In the genomic region with DNA sequence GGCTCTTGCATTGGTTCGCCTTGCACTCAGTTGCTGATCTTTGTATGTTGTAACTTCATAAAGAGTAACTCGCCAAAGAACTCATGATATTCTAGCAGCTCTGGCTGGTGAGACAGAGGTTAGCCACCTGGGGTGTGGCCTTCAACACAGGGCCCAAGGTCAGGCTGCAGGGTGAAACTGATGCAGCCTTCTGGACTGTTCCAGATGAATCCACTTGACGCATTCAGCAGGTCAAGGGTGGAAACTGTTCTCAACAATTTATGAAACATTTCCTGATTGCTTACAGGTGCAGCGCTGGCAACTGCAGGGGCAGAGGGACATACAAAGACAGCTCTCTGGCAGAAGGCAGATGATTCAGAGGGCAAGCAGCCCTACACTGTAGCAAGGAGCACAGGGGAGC, we compare ENCODE assay signal across 17 mouse cellular contexts. TPM values are rescaled to one million over a fixed set of nuclear protein-coding genes. Genes with fewer than 3 reads are reported as not detected.
DNase-seq lines count a peak whose midpoint lies in the region; ATAC-seq and TF ChIP-seq lines count a peak whose summit lies in the region.
"Had no signal": no experiment of that assay in that cellular context is flagged by ENCODE, and none has a peak within 500 bp of the region (broad histone marks: within the 10 kb centered on the region; RNA-seq: fewer than 3 reads in every experiment).

No protein-coding gene starts in this region.

- DNase-seq in heart, embryonic 10.5 days (ENCODE audit: low spot score) = no peak
- DNase-seq in heart, adult 18-20 months = no peak
- DNase-seq in midbrain, embryonic 10.5 days (ENCODE audit: low spot score) = no peak
- DNase-seq in midbrain, postnatal 0 days (ENCODE audit: low spot score) = no peak
- no peak for DNase-seq in stomach, postnatal 0 days (ENCODE audit: low spot score)
- DNase-seq in embryo, embryonic 9.5 days (ENCODE audit: extremely low spot score) = no peak
- DNase-seq in urinary bladder, postnatal 14 days (ENCODE audit: low spot score) = no peak
- DNase-seq: cerebellum, adult 9-11 months; gastrocnemius, postnatal 25 days; kidney, postnatal 25 days; layer of hippocampus, postnatal 36 days had no signal

- no peak overlapping the region for H3K9ac ChIP-seq in midbrain, postnatal 0 days (replicated peaks; ENCODE audit: low read length, poor library complexity, severe bottlenecking)
- H3K9ac ChIP-seq in intestine, embryonic 16.5 days (ENCODE audit: low read depth, low read length) = no peak overlapping the region
- no peak overlapping the region for H3K9ac ChIP-seq in stomach, postnatal 0 days (ENCODE audit: low read length)
- H3K9ac ChIP-seq: embryonic facial prominence, embryonic 13.5 days; heart, embryonic 15.5 days; liver, embryonic 15.5 days had no signal

- 88% methylated on average over 4 of the region's 4 CpGs for WGBS in heart, embryonic 10.5 days
- WGBS in midbrain, embryonic 10.5 days = 88% methylated on average over 4 of the region's 4 CpGs
- 96% methylated on average over 4 of the region's 4 CpGs for WGBS in midbrain, postnatal 0 days
- WGBS in intestine, embryonic 16.5 days = 73% methylated on average over 4 of the region's 4 CpGs
- 90% methylated on average over 4 of the region's 4 CpGs for WGBS in stomach, postnatal 0 days

- peaks cover 52% of the 10 kb centered on the region for H3K36me3 ChIP-seq in heart, embryonic 10.5 days
- H3K36me3 ChIP-seq in midbrain, embryonic 10.5 days = peaks cover 60% of the 10 kb centered on the region
- H3K36me3 ChIP-seq in midbrain, postnatal 0 days (ENCODE audit: insufficient read depth, low read length) = peaks cover 19% of the 10 kb centered on the region
- H3K36me3 ChIP-seq in intestine, embryonic 16.5 days (ENCODE audit: control insufficient read depth, insufficient read depth, low read length) = peaks cover 9% of the 10 kb centered on the region
- 0 out of 2 replicates have a peak, but pooled peaks cover 5% of the 10 kb centered on the region for H3K36me3 ChIP-seq in stomach, postnatal 0 days (ENCODE audit: control insufficient read depth, insufficient read depth, low read length)

- no peak for TF ChIP-seq EP300 in stomach, postnatal 0 days (optimal IDR thresholded peaks at IDR 0.05)

- no peak overlapping the region for H3K4me3 ChIP-seq in heart, embryonic 10.5 days
- H3K4me3 ChIP-seq in midbrain, embryonic 10.5 days = no peak overlapping the region
- H3K4me3 ChIP-seq in midbrain, postnatal 0 days (ENCODE audit: low read depth, low read length) = no peak overlapping the region
- no peak overlapping the region for H3K4me3 ChIP-seq in intestine, embryonic 16.5 days (ENCODE audit: low read length)
- H3K4me3 ChIP-seq in stomach, postnatal 0 days (ENCODE audit: low read depth, low read length) = no peak overlapping the region
- H3K4me3 ChIP-seq: embryonic facial prominence, embryonic 13.5 days; heart, embryonic 15.5 days; limb, embryonic 10.5 days; liver, embryonic 15.5 days; myocyte had no signal

- H3K27me3 ChIP-seq in heart, embryonic 10.5 days (ENCODE audit: insufficient read depth, poor library complexity, severe bottlenecking) = no peaks in the 10 kb centered on the region
- no peaks in the 10 kb centered on the region for H3K27me3 ChIP-seq in midbrain, embryonic 10.5 days (ENCODE audit: low read depth, poor library complexity, severe bottlenecking)
- H3K27me3 ChIP-seq in midbrain, postnatal 0 days (ENCODE audit: insufficient read depth, low read length) = no peaks in the 10 kb centered on the region
- no peaks in the 10 kb centered on the region for H3K27me3 ChIP-seq in intestine, embryonic 16.5 days (replicated peaks; ENCODE audit: control insufficient read depth, insufficient read depth, low read length)
- H3K27me3 ChIP-seq in stomach, postnatal 0 days (ENCODE audit: control insufficient read depth, insufficient read depth, low read length) = no peaks in the 10 kb centered on the region
- H3K27me3 ChIP-seq: embryonic facial prominence, embryonic 13.5 days; heart, embryonic 15.5 days; liver, embryonic 15.5 days had no signal

- ATAC-seq in midbrain, postnatal 0 days (ENCODE audit: low FRiP score) = no peak
- ATAC-seq in intestine, embryonic 16.5 days = peak; percentile 19
- ATAC-seq in stomach, postnatal 0 days (ENCODE audit: low FRiP score, low TSS enrichment) = peak; percentile 43

- H3K4me2 ChIP-seq in midbrain, postnatal 0 days (ENCODE audit: low read depth, low read length, poor library complexity, severe bottlenecking) = no peak overlapping the region
- H3K4me2 ChIP-seq in intestine, embryonic 16.5 days (ENCODE audit: low read depth, low read length) = no peak overlapping the region
- H3K4me2 ChIP-seq in stomach, postnatal 0 days (replicated peaks; ENCODE audit: low read depth) = no peak overlapping the region
- H3K4me2 ChIP-seq: embryonic facial prominence, embryonic 13.5 days; heart, embryonic 15.5 days; liver, embryonic 15.5 days had no signal

- peak overlapping the region; percentile 72; the same call in 1 of the 2 replicates for H3K27ac ChIP-seq in heart, embryonic 10.5 days
- peak overlapping the region; percentile 55 for H3K27ac ChIP-seq in midbrain, embryonic 10.5 days (replicated peaks)
- H3K27ac ChIP-seq in midbrain, postnatal 0 days (ENCODE audit: low read depth, low read length) = no peak overlapping the region
- peak overlapping the region; percentile 68 for H3K27ac ChIP-seq in intestine, embryonic 16.5 days (ENCODE audit: low read length)
- H3K27ac ChIP-seq in stomach, postnatal 0 days (replicated peaks) = no peak overlapping the region; the same call in 1 of the 2 replicates
- H3K27ac ChIP-seq: embryonic facial prominence, embryonic 13.5 days; heart, embryonic 15.5 days; liver, embryonic 15.5 days had no signal

- H3K9me3 ChIP-seq in heart, embryonic 10.5 days = no peaks in the 10 kb centered on the region
- H3K9me3 ChIP-seq in midbrain, embryonic 10.5 days (replicated peaks) = no peaks in the 10 kb centered on the region
- H3K9me3 ChIP-seq in midbrain, postnatal 0 days (ENCODE audit: low read length) = no peaks in the 10 kb centered on the region
- no peaks in the 10 kb centered on the region for H3K9me3 ChIP-seq in intestine, embryonic 16.5 days (ENCODE audit: control insufficient read depth, low read length)
- no peaks in the 10 kb centered on the region for H3K9me3 ChIP-seq in stomach, postnatal 0 days (ENCODE audit: control insufficient read depth, low read length)
- H3K9me3 ChIP-seq: embryonic facial prominence, embryonic 13.5 days; heart, embryonic 15.5 days; limb, embryonic 10.5 days; liver, embryonic 15.5 days had no signal

- H3K4me1 ChIP-seq in heart, embryonic 10.5 days = peaks cover 80% of the 10 kb centered on the region
- peaks cover 61% of the 10 kb centered on the region for H3K4me1 ChIP-seq in midbrain, embryonic 10.5 days
- H3K4me1 ChIP-seq in midbrain, postnatal 0 days (ENCODE audit: insufficient read depth, low read length) = peaks cover 32% of the 10 kb centered on the region
- peaks cover 81% of the 10 kb centered on the region for H3K4me1 ChIP-seq in intestine, embryonic 16.5 days (ENCODE audit: control insufficient read depth, insufficient read depth, low read length)
- H3K4me1 ChIP-seq in stomach, postnatal 0 days (replicated peaks; ENCODE audit: control insufficient read depth, insufficient read depth) = peaks cover 14% of the 10 kb centered on the region

- no peak for TF ChIP-seq CTCF in midbrain, postnatal 0 days (IDR thresholded peaks at IDR 0.05)
- no peak for TF ChIP-seq CTCF in stomach, postnatal 0 days (IDR thresholded peaks at IDR 0.05; ENCODE audit: low read depth)

RNA-seq across cellular contexts. Expression of gene Coro1c, which starts 32.9 kb away (rescaled TPM):
- 163 and 178 TPM in 2 replicates for polyA plus RNA-seq in heart, embryonic 10.5 days (2016; fragmentation: Nextera tagmentation; extraction: Ambion mirVana)
- 10 to 100 TPM; 30.3 to 33.1 TPM for total RNA-seq in heart, adult 18-20 months (2021)
- polyA plus RNA-seq in midbrain, embryonic 10.5 days (2016; fragmentation: Nextera tagmentation; extraction: Ambion mirVana) = 205 and 233 TPM in 2 replicates
- 157 and 311 TPM in 2 replicates for total RNA-seq in midbrain, postnatal 0 days (2014; rRNA removed)
- 165 and 171 TPM in 2 replicates for polyA plus RNA-seq in midbrain, postnatal 0 days (2015; fragmentation: Nextera tagmentation; extraction: Ambion mirVana)
- 175 and 183 TPM in 2 replicates for polyA plus RNA-seq in intestine, embryonic 16.5 days (2015; fragmentation: Nextera tagmentation; extraction: Ambion mirVana)
- polyA plus RNA-seq in stomach, postnatal 0 days (2015; fragmentation: Nextera tagmentation; extraction: Ambion mirVana) = 91.6 and 93.6 TPM in 2 replicates

RNA-seq across cellular contexts. Expression of gene Selplg, which starts 43.2 kb away (rescaled TPM):
- polyA plus RNA-seq in heart, embryonic 10.5 days (2016; fragmentation: Nextera tagmentation; extraction: Ambion mirVana) = 0.64 and 1.3 TPM in 2 replicates
- 1 to 10 TPM; 4.4 to 7.3 TPM for total RNA-seq in heart, adult 18-20 months (2021)
- 0.77 and 1.5 TPM in 2 replicates for polyA plus RNA-seq in midbrain, embryonic 10.5 days (2016; fragmentation: Nextera tagmentation; extraction: Ambion mirVana)
- 0.52 and 3.1 TPM in 2 replicates for total RNA-seq in midbrain, postnatal 0 days (2014; rRNA removed)
- 1.9 and 2.3 TPM in 2 replicates for polyA plus RNA-seq in midbrain, postnatal 0 days (2015; fragmentation: Nextera tagmentation; extraction: Ambion mirVana)
- polyA plus RNA-seq in intestine, embryonic 16.5 days (2015; fragmentation: Nextera tagmentation; extraction: Ambion mirVana) = 6.8 and 7.5 TPM in 2 replicates
- polyA plus RNA-seq in stomach, postnatal 0 days (2015; fragmentation: Nextera tagmentation; extraction: Ambion mirVana) = 2.0 and 2.6 TPM in 2 replicates
- polyA plus RNA-seq: myocyte had no signal

Comparison
In these comparisons a context has a peak if more than half of its experiments do, and no peak if none do; other contexts are left out.
1. H3K27ac ChIP-seq: peak in heart, embryonic 10.5 days (single experiment), midbrain, embryonic 10.5 days (single experiment) and intestine, embryonic 16.5 days (single experiment); none in midbrain, postnatal 0 days (single experiment) and stomach, postnatal 0 days (single experiment).